Mouse (Mus musculus): ENCODE measurements around the gene Btbd35f29.
"Not testable (repeated sequence)": the region's sequence is repeated elsewhere in the genome, so short reads cannot be mapped to it uniquely, and the experiment has no call there.

Gene Btbd35f29

GRCm38 (mm10) chrX:31117374-31117773 is at the start of gene Btbd35f29:
Btbd35f29 (plus strand) TSS chrX:31117674.
- in situ Hi-C loops (cut with MboI, MseI): not testable (repeated sequence)

GRCm38 (mm10) chrX:31141416-31141815 is 23.9 kb downstream of the Btbd35f29 start:
- in situ Hi-C loops (cut with MboI, MseI): loop anchor here (10.0 kb wide), 1 partner anchor 943 kb away; no protein-coding TSS in a partner anchor

DNA sequence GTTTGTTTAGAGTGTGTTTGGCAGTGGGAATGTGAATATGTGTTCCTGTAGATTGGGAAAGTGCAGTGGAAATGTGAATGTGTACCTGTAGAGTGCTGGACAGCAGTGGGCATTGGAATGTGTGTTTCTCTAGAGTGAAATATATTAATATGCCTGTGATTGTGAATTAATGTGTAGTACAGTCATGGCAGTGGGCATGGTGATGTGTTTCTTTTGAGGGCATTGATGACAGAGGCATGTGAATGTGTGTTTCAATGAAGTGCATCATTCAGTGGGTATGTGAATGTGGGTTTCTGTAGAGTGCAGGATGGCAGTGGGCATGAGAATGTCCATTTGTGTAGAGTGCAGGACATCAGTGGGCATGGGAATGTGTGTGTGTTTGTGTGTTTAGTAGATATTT is 27.7 kb downstream of the Btbd35f29 start:
- in situ Hi-C loops (cut with MboI, MseI): loop anchor here (10.0 kb wide), 1 partner anchor 940 kb away; no protein-coding TSS in a partner anchor

- in situ Hi-C loops (cut with MboI, MseI): loop anchor here (10.0 kb wide), 1 partner anchor 939 kb away; no protein-coding TSS in a partner anchor
Measured at GRCm38 (mm10) chrX:31145835-31146234, 28.4 kb downstream of the Btbd35f29 start.

DNA sequence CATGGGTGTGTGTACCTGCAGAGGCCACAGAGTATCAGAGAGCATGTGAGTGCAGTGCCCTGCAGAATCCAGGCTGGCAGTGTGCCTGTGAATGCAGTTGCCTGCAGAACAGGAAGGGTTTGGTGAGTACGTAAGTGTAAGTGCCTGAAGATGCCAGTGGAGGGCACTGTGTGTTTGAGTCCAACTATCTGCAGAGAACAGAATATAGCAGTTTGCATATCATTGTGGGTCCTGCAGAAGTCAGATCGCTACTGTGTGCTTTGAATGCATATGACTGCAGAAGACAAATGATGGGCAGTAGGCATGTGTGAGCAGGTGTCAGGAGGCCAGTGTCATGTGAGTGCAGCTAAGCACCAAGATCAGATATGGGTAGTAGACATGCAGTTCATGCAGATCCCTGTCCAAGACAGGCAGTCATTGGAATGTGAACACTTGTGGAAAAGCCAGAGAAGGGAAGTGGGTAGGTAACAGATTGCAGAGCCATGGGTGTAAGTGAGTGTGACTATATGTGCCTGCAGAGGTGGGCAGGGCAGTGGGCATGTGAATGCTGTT is 41.1 kb downstream of the Btbd35f29 start:
- in situ Hi-C loops (cut with MboI, MseI): loop anchor here (25.0 kb wide), 1 partner anchor 1754 kb away; no protein-coding TSS in a partner anchor

GRCm38 (mm10) chrX:31159450-31160322 is 42.2 kb downstream of the Btbd35f29 start:
- in situ Hi-C loops (cut with MboI, MseI): loop anchor here (5.0 to 25.0 kb wide), 3 partner anchors 523 to 1753 kb away; no protein-coding TSS in a partner anchor

GRCm38 (mm10) chrX:31160554-31160953 is 43.1 kb downstream of the Btbd35f29 start:
- in situ Hi-C loops (cut with MboI, MseI): loop anchor here (5.0 to 25.0 kb wide), 3 partner anchors 522 to 1752 kb away; no protein-coding TSS in a partner anchor

GRCm38 (mm10) chrX:31162638-31163037 is 45.2 kb downstream of the Btbd35f29 start:
- in situ Hi-C loops (cut with MboI, MseI): loop anchor here (5.0 to 25.0 kb wide), 3 partner anchors 520 to 1750 kb away; no protein-coding TSS in a partner anchor

GRCm38 (mm10) chrX:31165193-31165592 is 47.7 kb downstream of the Btbd35f29 start:
- in situ Hi-C loops (cut with MboI, MseI): loop anchor here (25.0 kb wide), 1 partner anchor 1747 kb away; no protein-coding TSS in a partner anchor
